Mouse (Mus musculus) liver, embryonic 14 days (tissue): ENCODE measurements around the gene Vmn1r40. TPM values are rescaled to one million over a fixed set of nuclear protein-coding genes. Genes with fewer than 3 reads are reported as not detected.

Source experiments
- polyA plus RNA-seq: library from polyadenylated mRNA; depleted of rRNA; stranded (reverse); fragments of >200 nt; gene quantifications from 2 replicates; pipeline ENCODE4 v1.2.3, GENCODE M21; 2012; rRNA removed

The Vmn1r40 gene
- not detected in 2 replicates for polyA plus RNA-seq

DNA sequence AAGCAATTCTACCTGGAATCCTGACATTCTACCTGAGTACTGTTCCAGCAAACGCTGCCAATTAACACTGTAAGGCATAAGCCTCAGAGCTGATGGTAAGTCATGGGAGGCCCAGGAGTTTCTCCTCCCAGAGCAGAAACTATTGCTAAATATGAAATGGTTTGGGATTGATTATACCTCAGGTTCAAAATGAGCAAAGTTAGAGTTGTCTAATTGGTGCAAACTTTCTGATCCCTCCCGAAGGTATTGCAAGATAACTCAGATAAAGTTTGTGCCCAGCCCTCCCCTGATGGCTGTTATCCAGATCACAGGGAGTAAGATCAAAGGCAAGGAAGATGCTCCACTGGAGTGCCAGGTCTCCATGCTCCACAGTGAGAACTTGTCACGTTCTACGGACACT is at the start of gene Vmn1r40:
Gene Vmn1r40, plus strand, starts transcription at position 301 of the 400 bp plus-strand sequence.

DNA sequence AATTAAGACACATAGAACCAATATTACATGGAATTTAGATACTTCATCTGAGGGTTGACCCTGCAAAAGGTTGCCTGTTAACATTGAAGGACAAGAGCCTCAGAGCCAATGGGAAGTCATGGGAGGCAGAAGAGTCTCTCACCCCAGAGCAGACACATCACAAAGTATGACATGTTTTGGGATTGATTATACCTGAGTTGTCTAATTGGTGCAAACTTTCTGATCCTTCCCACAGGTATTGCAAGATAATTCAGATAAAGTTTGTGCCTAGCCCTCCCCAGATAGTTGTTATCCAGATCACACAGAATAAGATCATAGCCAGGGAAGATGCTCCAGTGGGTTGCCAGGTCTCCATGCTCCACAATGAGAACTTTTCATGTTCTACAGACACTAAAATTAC is 33.1 kb downstream of the Vmn1r40 start, which contains the start of gene Vmn1r41:
Gene Vmn1r41, plus strand, starts transcription at position 301 of the 400 bp plus-strand sequence.

Other genes with a start within 250 kb of the Vmn1r40 start
- gene Chchd6, start 111.9 kb upstream of the Vmn1r40 start, polyA plus RNA-seq, result 10.3 and 11.1 TPM in 2 replicates
- gene Txnrd3, start 63.6 kb upstream of the Vmn1r40 start, polyA plus RNA-seq, result 1.6 and 1.7 TPM in 2 replicates
- not detected in 2 replicates for gene Vmn1r41, start 33.2 kb downstream of the Vmn1r40 start, polyA plus RNA-seq
- not detected in 2 replicates for gene Vmn1r42, start 168.9 kb downstream of the Vmn1r40 start, polyA plus RNA-seq
- gene Vmn1r43, start 168.9 kb downstream of the Vmn1r40 start, polyA plus RNA-seq, result not detected in 2 replicates
- not detected in 2 replicates for gene Vmn1r44, start 176.1 kb downstream of the Vmn1r40 start, polyA plus RNA-seq
- not detected in 2 replicates for gene Vmn1r45, start 233.1 kb downstream of the Vmn1r40 start, polyA plus RNA-seq